Mouse (Mus musculus): Measurements from ENCODE around the gene Gm42742. TPM values are rescaled to one million over a fixed set of nuclear protein-coding genes. Genes with fewer than 3 reads are reported as not detected.

The Gm42742 gene
- polyA plus RNA-seq, 1 experiment from 2014 or later = 32.8 TPM

DNA sequence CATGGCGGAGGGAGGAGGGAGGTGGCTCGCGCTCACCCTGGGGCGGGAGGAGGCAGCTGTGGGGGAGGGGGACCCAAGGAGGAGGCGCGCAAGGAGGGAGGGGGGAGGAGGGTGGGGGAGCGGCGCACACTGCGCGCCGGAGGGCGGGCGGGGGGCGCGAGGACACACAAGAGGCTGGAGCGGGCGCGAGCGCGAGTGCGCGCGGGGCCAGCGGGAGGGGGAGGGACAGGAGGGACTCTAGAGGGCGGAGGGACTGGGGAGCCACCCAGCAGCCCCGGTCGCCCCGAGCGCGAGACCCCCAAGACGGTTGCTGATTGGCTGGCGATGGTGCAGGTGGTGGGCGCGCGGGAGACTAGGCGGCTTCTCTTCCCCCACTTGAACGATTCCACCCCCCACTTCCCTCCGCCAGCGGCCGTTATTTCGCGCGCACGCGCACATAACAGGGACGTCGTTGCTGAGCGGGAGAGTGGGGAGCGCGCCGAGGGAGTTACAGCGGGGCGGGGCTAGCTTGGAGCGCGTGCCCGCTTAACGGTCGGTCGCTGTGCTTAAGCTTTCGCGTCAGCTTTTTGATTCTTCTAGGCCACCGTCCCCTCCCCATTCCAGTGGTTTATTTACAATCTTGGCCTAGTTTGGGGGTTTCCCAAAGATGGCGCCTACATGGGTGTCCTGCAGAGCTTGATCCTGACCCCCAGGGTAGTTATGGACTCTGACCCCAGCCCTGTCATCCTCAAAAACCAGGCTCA lies 6.3 kb upstream of the Gm42742 start, which contains the start of gene Maz:
Gene Maz (minus strand): TSS at position 54 of the 743 bp plus-strand sequence.
- H3K4me1 ChIP-seq (ENCODE audit: control insufficient read depth, insufficient read depth, low read length) = peaks cover 32% of the 10 kb centered on the region
- WGBS = under 1% methylated on average over 55 of the region's 63 CpGs
- H3K4me3 ChIP-seq (ENCODE audit: low read depth, low read length) = peak within 1 kb of the TSS; percentile 95
- peak within 1 kb of the TSS; percentile 99 for H3K4me2 ChIP-seq (replicated peaks; ENCODE audit: low read depth, low read length)
- H3K27me3 ChIP-seq (ENCODE audit: control insufficient read depth, insufficient read depth, low read length) = no peaks in the 10 kb centered on the region
- no peaks in the 10 kb centered on the region for H3K9me3 ChIP-seq (ENCODE audit: control insufficient read depth, low read depth, low read length)
- H3K36me3 ChIP-seq (ENCODE audit: control insufficient read depth, insufficient read depth, low read length) = peaks cover 46% of the 10 kb centered on the region
- ATAC-seq (ENCODE audit: insufficient number of reproducible peaks, insufficient read depth, low FRiP score, low read depth) = peak; percentile 90
- H3K9ac ChIP-seq (replicated peaks; ENCODE audit: low read depth, low read length) = peak within 1 kb of the TSS; percentile 99
- H3K27ac ChIP-seq (ENCODE audit: low read length) = peak within 1 kb of the TSS; percentile 99

DNA sequence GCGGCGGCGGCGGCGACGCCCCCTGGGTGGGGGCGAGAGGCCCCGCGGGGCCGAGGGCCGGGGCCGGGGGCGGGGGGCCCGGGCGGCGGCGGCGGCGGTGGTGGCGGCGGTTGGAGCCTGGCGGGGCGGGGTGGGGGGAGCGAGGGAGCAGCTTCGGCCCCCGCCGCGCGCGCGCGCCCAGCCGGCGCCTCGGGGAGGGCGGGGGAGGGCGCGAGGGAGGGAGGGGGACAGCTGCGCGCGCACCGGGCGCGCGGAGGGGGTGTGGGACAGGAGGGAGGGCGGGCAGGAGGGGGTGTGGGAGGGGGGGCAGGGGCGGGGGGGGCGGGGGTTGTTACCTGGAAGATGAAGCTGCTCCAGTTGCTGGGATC lies 5.7 kb upstream of the Gm42742 start:
- ATAC-seq (ENCODE audit: insufficient number of reproducible peaks, insufficient read depth, low FRiP score, low read depth) = no peak; the same call in 1 of the 2 replicates

DNA sequence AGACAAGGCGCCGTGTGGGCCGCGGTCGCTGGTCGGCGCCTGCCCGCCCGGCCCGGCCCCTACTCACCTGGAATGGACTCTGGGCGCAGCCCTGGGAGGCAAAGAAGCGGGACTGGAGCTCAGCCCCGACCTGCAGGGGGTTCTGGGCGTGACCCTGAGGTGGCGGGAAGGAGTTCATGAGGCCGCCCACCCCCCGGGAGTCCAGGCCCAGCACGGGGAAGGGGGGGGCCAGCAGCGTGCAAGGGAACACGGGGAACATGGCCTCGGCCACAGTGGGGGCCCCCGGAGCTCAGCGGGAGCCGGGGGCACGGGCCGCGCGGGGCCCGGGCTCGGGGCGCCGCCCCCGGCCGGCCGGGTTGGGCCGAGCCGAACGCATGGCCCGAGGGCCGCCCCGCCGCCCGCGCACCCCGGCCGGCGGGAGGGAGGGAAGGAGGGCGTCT lies 5.3 kb upstream of the Gm42742 start:
- ATAC-seq (ENCODE audit: insufficient number of reproducible peaks, insufficient read depth, low FRiP score, low read depth) = peak; percentile 20
- Histone ChIP-seq H3K27me3 (ENCODE audit: control insufficient read depth, insufficient read depth, low read length) (no peaks in the 10 kb centered on the region), H3K27ac (ENCODE audit: low read length) (peak overlapping the region; percentile 99), H3K9me3 (ENCODE audit: control insufficient read depth, low read depth, low read length) (no peaks in the 10 kb centered on the region), H3K36me3 (ENCODE audit: control insufficient read depth, insufficient read depth, low read length) (peaks cover 43% of the 10 kb centered on the region), H3K4me2 (replicated peaks; ENCODE audit: low read depth, low read length) (peak overlapping the region; percentile 99), H3K4me1 (ENCODE audit: control insufficient read depth, insufficient read depth, low read length) (peaks cover 42% of the 10 kb centered on the region), H3K4me3 (ENCODE audit: low read depth, low read length) (peak overlapping the region; percentile 95), H3K9ac (replicated peaks; ENCODE audit: low read depth, low read length) (peak overlapping the region; percentile 99)
- 2% methylated on average over 36 of the region's 48 CpGs for WGBS

More for the DNA sequence above, 5.7 kb upstream of the Gm42742 start:
- Histone ChIP-seq H3K9ac (replicated peaks; ENCODE audit: low read depth, low read length) (peak overlapping the region; percentile 99), H3K36me3 (ENCODE audit: control insufficient read depth, insufficient read depth, low read length) (peaks cover 46% of the 10 kb centered on the region), H3K4me2 (replicated peaks; ENCODE audit: low read depth, low read length) (peak overlapping the region; percentile 99), H3K4me3 (ENCODE audit: low read depth, low read length) (peak overlapping the region; percentile 95), H3K27me3 (ENCODE audit: control insufficient read depth, insufficient read depth, low read length) (no peaks in the 10 kb centered on the region), H3K9me3 (ENCODE audit: control insufficient read depth, low read depth, low read length) (no peaks in the 10 kb centered on the region), H3K27ac (ENCODE audit: low read length) (peak overlapping the region; percentile 99), H3K4me1 (ENCODE audit: control insufficient read depth, insufficient read depth, low read length) (peaks cover 38% of the 10 kb centered on the region)
- WGBS = 0% methylated on average over 6 of the region's 48 CpGs

DNA sequence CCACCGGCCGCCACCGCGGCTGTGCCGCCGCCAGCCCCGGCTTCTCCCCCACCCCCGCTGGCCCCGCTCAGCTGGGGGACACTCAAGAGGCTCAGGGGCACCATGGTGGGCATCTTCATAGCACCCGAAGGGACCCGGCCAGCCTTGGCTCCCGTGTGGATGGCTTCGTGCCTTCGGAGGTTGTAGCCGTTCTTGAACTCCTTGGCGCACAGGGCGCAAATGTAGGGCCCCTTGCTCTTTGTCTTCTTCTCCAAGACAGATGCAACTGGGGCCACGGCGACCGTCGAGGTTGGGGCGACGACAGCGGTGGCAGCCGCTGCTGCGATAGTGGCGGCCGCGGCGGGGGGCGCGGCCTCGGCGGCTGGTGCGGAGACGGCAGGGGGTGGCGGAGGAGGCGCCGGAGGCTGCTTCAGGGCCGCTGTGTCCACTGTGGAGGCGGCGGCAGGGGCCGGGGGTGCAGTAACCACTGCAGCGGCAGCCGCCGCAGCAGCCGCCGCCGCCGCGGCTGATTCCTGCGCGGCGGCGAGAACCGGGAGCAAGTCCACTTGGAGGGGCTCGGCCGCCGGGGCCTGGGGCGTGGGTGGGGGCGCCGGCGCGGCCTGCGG lies 4.8 kb upstream of the Gm42742 start:
- Histone ChIP-seq H3K27me3 (ENCODE audit: control insufficient read depth, insufficient read depth, low read length) (no peaks in the 10 kb centered on the region), H3K9me3 (ENCODE audit: control insufficient read depth, low read depth, low read length) (no peaks in the 10 kb centered on the region), H3K27ac (ENCODE audit: low read length) (peak overlapping the region; percentile 99), H3K9ac (replicated peaks; ENCODE audit: low read depth, low read length) (peak overlapping the region; percentile 99), H3K4me3 (ENCODE audit: low read depth, low read length) (peak overlapping the region; percentile 95), H3K36me3 (ENCODE audit: control insufficient read depth, insufficient read depth, low read length) (peaks cover 38% of the 10 kb centered on the region), H3K4me2 (replicated peaks; ENCODE audit: low read depth, low read length) (peak overlapping the region; percentile 99), H3K4me1 (ENCODE audit: control insufficient read depth, insufficient read depth, low read length) (peaks cover 43% of the 10 kb centered on the region)
- under 1% methylated on average over 65 of the region's 65 CpGs for WGBS
- no peak for ATAC-seq (ENCODE audit: insufficient number of reproducible peaks, insufficient read depth, low FRiP score, low read depth)

DNA sequence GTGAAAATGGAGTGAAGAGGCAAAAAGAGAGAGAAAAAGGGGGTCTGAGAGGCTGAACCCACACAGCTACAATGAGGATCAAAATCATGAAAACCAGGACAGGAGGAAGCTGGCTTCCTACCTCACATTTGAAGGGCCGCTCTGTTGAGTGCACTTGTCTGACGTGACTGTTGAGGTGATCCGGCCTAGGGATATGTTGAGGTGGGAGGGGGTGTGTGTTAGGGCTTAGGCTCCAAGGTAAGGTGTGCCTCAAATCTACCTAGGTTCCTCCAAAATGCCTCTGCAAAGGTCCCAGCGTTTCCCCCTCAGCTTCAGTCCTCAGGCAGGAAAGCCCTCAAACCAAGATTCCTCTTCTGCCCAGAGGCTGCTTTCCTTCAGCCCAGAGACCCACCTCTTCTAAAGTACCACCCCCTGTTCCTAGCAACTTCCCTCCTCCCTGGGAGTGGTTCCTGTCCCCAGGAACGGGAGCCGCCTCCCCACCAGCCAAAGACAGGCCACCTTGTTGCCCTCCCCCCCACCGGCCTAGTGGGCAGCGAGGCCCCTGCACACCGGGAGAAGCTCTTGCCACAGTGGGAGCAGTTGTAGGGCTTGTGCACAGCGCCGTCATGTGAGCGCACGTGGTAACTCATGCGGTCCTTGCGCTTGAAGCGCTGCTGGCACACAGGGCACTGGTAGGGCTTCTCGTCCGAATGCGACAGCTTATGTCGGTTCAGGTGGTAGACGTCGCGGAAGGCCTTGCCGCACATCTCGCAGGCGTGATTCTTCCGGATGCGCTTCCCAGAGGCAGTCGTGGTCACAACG lies 4.1 kb upstream of the Gm42742 start:
- WGBS = under 1% methylated on average over 30 of the region's 30 CpGs
- Histone ChIP-seq H3K4me3 (ENCODE audit: low read depth, low read length) (peak overlapping the region; percentile 95), H3K27ac (ENCODE audit: low read length) (peak overlapping the region; percentile 99), H3K4me1 (ENCODE audit: control insufficient read depth, insufficient read depth, low read length) (peaks cover 46% of the 10 kb centered on the region), H3K4me2 (replicated peaks; ENCODE audit: low read depth, low read length) (peak overlapping the region; percentile 99), H3K27me3 (ENCODE audit: control insufficient read depth, insufficient read depth, low read length) (no peaks in the 10 kb centered on the region), H3K36me3 (ENCODE audit: control insufficient read depth, insufficient read depth, low read length) (peaks cover 35% of the 10 kb centered on the region), H3K9me3 (ENCODE audit: control insufficient read depth, low read depth, low read length) (no peaks in the 10 kb centered on the region), H3K9ac (replicated peaks; ENCODE audit: low read depth, low read length) (peak overlapping the region; percentile 99)
- ATAC-seq (ENCODE audit: insufficient number of reproducible peaks, insufficient read depth, low FRiP score, low read depth) = peak; percentile 14; the same call in 1 of the 2 replicates

DNA sequence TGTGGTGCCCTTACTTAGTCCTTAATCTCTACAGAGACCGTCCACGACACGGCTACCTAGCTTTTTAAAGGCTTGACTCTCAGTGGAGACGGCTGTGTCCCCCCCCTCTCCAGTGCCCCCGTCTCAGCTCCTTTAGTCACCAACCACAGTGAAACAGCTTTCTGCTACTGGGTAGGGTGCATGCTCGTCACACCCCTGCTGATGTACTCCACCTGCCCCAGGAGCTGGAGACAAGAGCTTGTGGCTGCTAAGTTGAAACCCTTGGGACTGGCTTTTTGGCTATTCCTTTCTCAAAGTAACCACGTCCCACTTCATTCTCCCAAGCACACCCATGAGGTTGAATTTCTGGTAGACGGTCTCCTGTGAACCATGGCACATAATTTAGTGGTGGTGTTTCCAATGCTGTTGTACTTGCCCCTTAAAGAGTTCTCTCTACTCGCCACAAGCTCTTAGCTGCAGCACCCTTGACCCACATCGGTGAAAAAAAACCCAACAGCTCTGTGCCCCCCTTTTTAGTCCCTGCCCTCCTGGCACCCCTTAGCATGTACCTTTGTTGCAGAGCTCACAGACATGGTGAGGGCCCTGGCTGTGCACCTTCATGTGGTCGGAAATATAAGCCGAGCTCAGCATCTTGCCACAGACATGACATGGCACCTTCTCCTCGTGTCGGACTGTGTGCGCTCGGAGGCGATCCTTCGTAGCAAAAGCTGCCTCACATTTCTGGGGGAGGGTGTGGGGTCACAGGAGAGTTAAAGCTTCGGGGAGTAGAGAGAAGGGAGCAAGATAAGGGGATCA lies 3.2 kb upstream of the Gm42742 start:
- peaks cover 30% of the 10 kb centered on the region for H3K36me3 ChIP-seq (ENCODE audit: control insufficient read depth, insufficient read depth, low read length)
- H3K4me2 ChIP-seq (replicated peaks; ENCODE audit: low read depth, low read length) = peak overlapping the region; percentile 99
- H3K27ac ChIP-seq (ENCODE audit: low read length) = peak overlapping the region; percentile 99; the same call in 1 of the 2 replicates
- H3K9me3 ChIP-seq (ENCODE audit: control insufficient read depth, low read depth, low read length) = no peaks in the 10 kb centered on the region
- peak overlapping the region; percentile 99 for H3K9ac ChIP-seq (replicated peaks; ENCODE audit: low read depth, low read length)
- H3K4me3 ChIP-seq (ENCODE audit: low read depth, low read length) = peak overlapping the region; percentile 95
- H3K27me3 ChIP-seq (ENCODE audit: control insufficient read depth, insufficient read depth, low read length) = no peaks in the 10 kb centered on the region
- WGBS = 15% methylated on average over 19 of the region's 19 CpGs
- ATAC-seq (ENCODE audit: insufficient number of reproducible peaks, insufficient read depth, low FRiP score, low read depth) = no peak
- H3K4me1 ChIP-seq (ENCODE audit: control insufficient read depth, insufficient read depth, low read length) = peaks cover 55% of the 10 kb centered on the region

DNA sequence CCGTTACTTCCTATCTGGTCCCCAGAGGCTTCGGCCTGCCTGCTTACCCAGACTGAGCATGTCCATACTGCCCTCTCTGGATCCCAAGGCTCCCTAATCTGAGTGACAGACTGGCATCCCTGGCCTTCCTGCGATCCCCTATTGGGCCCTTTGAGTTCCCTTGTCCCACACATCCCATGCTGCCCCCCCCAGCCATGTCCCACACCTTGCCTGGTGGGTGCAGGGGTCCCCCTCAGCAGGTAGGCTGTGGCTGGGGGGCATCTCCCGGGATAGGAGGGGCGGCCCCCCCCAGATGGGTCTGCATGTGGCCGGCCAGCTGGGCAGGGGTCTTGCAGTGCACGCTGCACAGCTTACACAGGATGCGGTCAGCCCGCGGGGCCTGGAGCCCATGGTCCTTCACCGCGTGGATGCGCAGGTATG lies 2.4 kb upstream of the Gm42742 start:
- H3K27ac ChIP-seq (ENCODE audit: low read length) = no peak overlapping the region; the same call in 1 of the 2 replicates

More for the DNA sequence above, 2.4 kb upstream of the Gm42742 start:
- peaks cover 30% of the 10 kb centered on the region for H3K36me3 ChIP-seq (ENCODE audit: control insufficient read depth, insufficient read depth, low read length)
- peak overlapping the region; percentile 99 for H3K4me2 ChIP-seq (replicated peaks; ENCODE audit: low read depth, low read length)
- 73% methylated on average over 13 of the region's 13 CpGs for WGBS
- peak overlapping the region; percentile 40; the same call in 1 of the 2 replicates for H3K9ac ChIP-seq (replicated peaks; ENCODE audit: low read depth, low read length)
- H3K4me3 ChIP-seq (ENCODE audit: low read depth, low read length) = peak overlapping the region; percentile 95
- ATAC-seq (ENCODE audit: insufficient number of reproducible peaks, insufficient read depth, low FRiP score, low read depth) = no peak
- peaks cover 62% of the 10 kb centered on the region for H3K4me1 ChIP-seq (ENCODE audit: control insufficient read depth, insufficient read depth, low read length)
- no peaks in the 10 kb centered on the region for H3K27me3 ChIP-seq (ENCODE audit: control insufficient read depth, insufficient read depth, low read length)
- H3K9me3 ChIP-seq (ENCODE audit: control insufficient read depth, low read depth, low read length) = no peaks in the 10 kb centered on the region

All from stomach, embryonic 14.5 days (tissue).